Mouse (Mus musculus): ENCODE results near the gene Aff4. TPM values are rescaled to one million over a fixed set of nuclear protein-coding genes. Genes with fewer than 3 reads are reported as not detected.

Aff4 gene
- polyA plus RNA-seq, 1 experiment = 16.4 TPM

DNA sequence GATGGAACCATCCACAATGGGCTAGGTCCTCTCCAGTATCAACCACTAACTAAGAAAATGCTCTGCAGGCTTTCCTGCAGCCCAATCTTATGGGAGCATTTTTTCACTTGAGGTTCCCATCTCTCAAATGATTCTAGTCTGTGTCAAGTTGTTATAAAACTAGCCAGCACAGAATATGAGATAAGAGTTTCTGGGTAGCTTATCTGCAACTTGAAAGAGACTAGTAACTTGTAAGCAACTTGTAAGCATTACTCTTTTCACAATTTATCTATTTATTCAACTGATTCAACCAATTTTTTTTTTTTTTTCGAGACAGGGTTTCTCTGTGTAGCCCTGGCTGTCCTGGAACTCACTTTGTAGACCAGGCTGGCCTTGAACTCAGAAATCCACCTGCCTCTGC is 53.0 kb downstream of the Aff4 start:
- Histone ChIP-seq H3K36me3 (ENCODE audit: control insufficient read depth, insufficient read depth, low read length) (peaks cover 84% of the 10 kb centered on the region), H3K27me3 (ENCODE audit: control insufficient read depth, insufficient read depth, low read length) (no peaks in the 10 kb centered on the region), H3K4me1 (replicated peaks; ENCODE audit: control insufficient read depth, insufficient read depth, low read length) (no peaks in the 10 kb centered on the region), H3K4me3 (ENCODE audit: control insufficient read depth, insufficient read depth, low read length) (no peak overlapping the region), H3K27ac (ENCODE audit: control insufficient read depth, insufficient read depth, low read length) (no peak overlapping the region)
- no peak for DNase-seq
- no peak for TF ChIP-seq POLR2A (IDR thresholded peaks at IDR 0.05; ENCODE audit: control insufficient read depth, extremely low read depth, insufficient read depth, low read length, poor library complexity)
- no peak for TF ChIP-seq CTCF (IDR thresholded peaks at IDR 0.05; ENCODE audit: borderline replicate concordance, control insufficient read depth, extremely low read depth, insufficient read depth, low read length, poor library complexity)
- WGBS = 96% methylated on average over 1 of the region's 1 CpGs

DNA sequence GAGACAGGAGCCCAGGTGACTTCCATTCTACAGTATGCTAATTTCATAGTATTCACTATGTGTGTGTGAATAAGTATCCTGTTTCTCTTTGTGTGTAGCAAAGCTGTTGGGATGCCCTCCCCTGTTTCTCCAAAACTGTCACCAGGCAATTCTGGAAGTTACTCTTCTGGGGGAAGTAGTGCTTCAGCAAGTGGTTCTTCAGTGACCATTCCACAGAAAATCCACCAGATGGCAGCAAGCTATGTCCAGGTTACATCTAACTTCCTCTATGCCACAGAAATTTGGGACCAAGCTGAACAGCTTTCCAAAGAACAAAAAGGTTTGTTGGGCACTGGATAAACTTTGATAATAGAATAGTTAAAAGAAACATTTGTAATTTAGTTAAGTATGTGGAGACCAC is 61.1 kb downstream of the Aff4 start:
- TF ChIP-seq CTCF (IDR thresholded peaks at IDR 0.05; ENCODE audit: borderline replicate concordance, control insufficient read depth, extremely low read depth, insufficient read depth, low read length, poor library complexity) (no peak), POLR2A (IDR thresholded peaks at IDR 0.05; ENCODE audit: control insufficient read depth, extremely low read depth, insufficient read depth, low read length, poor library complexity) (no peak)
- peaks cover 91% of the 10 kb centered on the region for H3K36me3 ChIP-seq (ENCODE audit: control insufficient read depth, insufficient read depth, low read length)

DNA sequence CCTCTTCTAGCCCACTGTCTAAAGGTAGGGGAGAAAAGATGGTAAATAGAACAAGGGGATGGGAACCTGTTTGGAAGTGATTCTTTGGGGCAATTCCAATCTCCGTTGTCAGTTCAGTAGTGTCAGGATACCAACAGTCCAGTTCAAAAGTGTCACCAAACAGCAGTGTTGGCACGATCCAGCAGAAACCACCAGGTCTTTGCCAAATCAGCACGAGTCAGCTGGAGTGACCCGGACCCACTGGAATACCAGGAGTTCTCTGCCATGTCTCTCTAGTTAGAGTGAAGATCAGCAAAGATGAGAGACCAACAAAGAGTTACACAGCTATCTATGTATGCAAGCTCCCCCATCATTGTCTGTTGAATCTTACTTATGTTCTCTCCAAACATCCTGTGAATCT is 63.2 kb downstream of the Aff4 start:
- no peak for DNase-seq
- Histone ChIP-seq H3K27me3 (ENCODE audit: control insufficient read depth, insufficient read depth, low read length) (no peaks in the 10 kb centered on the region), H3K36me3 (ENCODE audit: control insufficient read depth, insufficient read depth, low read length) (peaks cover 82% of the 10 kb centered on the region), H3K4me3 (ENCODE audit: control insufficient read depth, insufficient read depth, low read length) (no peak overlapping the region), H3K4me1 (replicated peaks; ENCODE audit: control insufficient read depth, insufficient read depth, low read length) (no peaks in the 10 kb centered on the region), H3K27ac (ENCODE audit: control insufficient read depth, insufficient read depth, low read length) (no peak overlapping the region)
- TF ChIP-seq CTCF (IDR thresholded peaks at IDR 0.05; ENCODE audit: borderline replicate concordance, control insufficient read depth, extremely low read depth, insufficient read depth, low read length, poor library complexity) (no peak), POLR2A (IDR thresholded peaks at IDR 0.05; ENCODE audit: control insufficient read depth, extremely low read depth, insufficient read depth, low read length, poor library complexity) (no peak)
- WGBS = 96% methylated on average over 4 of the region's 4 CpGs

More for the DNA sequence above, 61.1 kb downstream of the Aff4 start:
- no peak for DNase-seq
- H3K27ac ChIP-seq (ENCODE audit: control insufficient read depth, insufficient read depth, low read length) = no peak overlapping the region
- H3K4me3 ChIP-seq (ENCODE audit: control insufficient read depth, insufficient read depth, low read length) = no peak overlapping the region
- no peaks in the 10 kb centered on the region for H3K4me1 ChIP-seq (replicated peaks; ENCODE audit: control insufficient read depth, insufficient read depth, low read length)
- H3K27me3 ChIP-seq (ENCODE audit: control insufficient read depth, insufficient read depth, low read length) = no peaks in the 10 kb centered on the region

DNA sequence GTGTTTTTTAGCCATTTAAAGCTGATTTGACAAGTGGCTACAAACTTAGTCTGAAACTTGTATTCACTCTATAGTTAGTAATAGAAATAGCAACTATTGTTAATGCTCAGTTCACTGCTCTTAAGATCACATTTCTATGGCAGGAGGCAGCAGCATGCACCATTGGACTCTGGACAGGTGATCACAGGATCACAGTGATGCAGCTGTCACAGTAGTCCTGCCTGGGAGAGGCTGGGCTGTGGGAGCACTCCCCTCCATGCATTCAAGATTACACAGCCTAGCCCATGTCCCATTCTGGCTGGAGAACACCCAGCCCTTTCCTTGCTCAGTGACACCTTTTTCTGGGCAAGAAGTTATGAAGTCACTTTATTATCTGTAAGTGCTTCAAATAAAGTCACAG is 67.4 kb downstream of the Aff4 start:
- no peak for DNase-seq
- Histone ChIP-seq H3K4me1 (replicated peaks; ENCODE audit: control insufficient read depth, insufficient read depth, low read length) (no peaks in the 10 kb centered on the region), H3K27me3 (ENCODE audit: control insufficient read depth, insufficient read depth, low read length) (no peaks in the 10 kb centered on the region), H3K36me3 (ENCODE audit: control insufficient read depth, insufficient read depth, low read length) (peaks cover 41% of the 10 kb centered on the region), H3K27ac (ENCODE audit: control insufficient read depth, insufficient read depth, low read length) (no peak overlapping the region), H3K4me3 (ENCODE audit: control insufficient read depth, insufficient read depth, low read length) (no peak overlapping the region)
- TF ChIP-seq POLR2A (IDR thresholded peaks at IDR 0.05; ENCODE audit: control insufficient read depth, extremely low read depth, insufficient read depth, low read length, poor library complexity) (no peak), CTCF (IDR thresholded peaks at IDR 0.05; ENCODE audit: borderline replicate concordance, control insufficient read depth, extremely low read depth, insufficient read depth, low read length, poor library complexity) (no peak)

DNA sequence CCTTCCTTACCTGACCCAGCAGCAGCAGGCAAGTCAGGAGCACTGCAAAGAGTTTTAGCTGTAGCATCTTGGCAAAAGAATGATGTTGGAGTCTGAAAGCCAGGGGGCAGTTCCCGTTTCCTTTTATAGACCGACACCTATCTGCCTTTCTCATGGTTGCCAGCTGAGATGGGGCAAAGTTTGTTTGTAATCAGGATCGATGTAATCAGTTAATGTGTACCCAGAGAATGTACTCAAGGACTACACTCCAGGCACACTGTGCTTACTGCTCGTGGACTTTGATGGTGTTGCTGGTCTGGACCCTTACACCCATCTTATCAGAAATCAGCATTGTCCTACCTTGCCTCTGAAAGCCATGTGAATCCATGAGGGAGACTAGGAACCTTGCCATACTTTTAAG is 72.4 kb downstream of the Aff4 start, which contains the start of gene Leap2:
TSS of gene Leap2 (minus strand) at position 135 of the 400 bp plus-strand sequence.
- H3K4me1 ChIP-seq (replicated peaks; ENCODE audit: control insufficient read depth, insufficient read depth, low read length) = no peaks in the 10 kb centered on the region
- 96% methylated on average over 4 of the region's 4 CpGs for WGBS
- DNase-seq = no peak
- H3K27me3 ChIP-seq (ENCODE audit: control insufficient read depth, insufficient read depth, low read length) = no peaks in the 10 kb centered on the region
- H3K27ac ChIP-seq (ENCODE audit: control insufficient read depth, insufficient read depth, low read length) = no peak within 1 kb of the TSS
- TF ChIP-seq POLR2A (IDR thresholded peaks at IDR 0.05; ENCODE audit: control insufficient read depth, extremely low read depth, insufficient read depth, low read length, poor library complexity) = no peak
- H3K4me3 ChIP-seq (ENCODE audit: control insufficient read depth, insufficient read depth, low read length) = no peak within 1 kb of the TSS
- H3K36me3 ChIP-seq (ENCODE audit: control insufficient read depth, insufficient read depth, low read length) = no peaks in the 10 kb centered on the region; the same call in 1 of the 2 replicates

DNA sequence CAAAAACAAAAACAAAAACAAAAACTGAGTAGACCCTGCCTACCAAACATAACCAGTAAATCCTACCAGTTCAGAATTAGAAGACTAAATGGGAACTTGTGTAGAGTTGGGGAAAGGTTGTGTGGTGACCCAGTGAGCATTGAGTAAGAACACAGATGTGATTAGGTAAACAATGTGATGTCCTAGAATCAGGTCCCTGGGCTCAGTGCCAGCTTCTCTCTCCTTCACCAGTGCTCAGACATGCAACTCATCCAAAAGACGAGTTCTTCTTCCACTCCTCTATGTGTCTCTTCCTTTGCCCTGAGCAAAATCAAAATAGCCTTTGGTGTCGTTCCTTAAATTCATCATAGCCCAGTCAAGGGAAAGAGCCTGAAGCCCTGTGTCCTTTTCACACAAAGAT is 74.2 kb downstream of the Aff4 start:
- Histone ChIP-seq H3K27me3 (ENCODE audit: control insufficient read depth, insufficient read depth, low read length) (no peaks in the 10 kb centered on the region), H3K27ac (ENCODE audit: control insufficient read depth, insufficient read depth, low read length) (no peak overlapping the region), H3K36me3 (ENCODE audit: control insufficient read depth, insufficient read depth, low read length) (no peaks in the 10 kb centered on the region), H3K4me1 (replicated peaks; ENCODE audit: control insufficient read depth, insufficient read depth, low read length) (peaks cover 3% of the 10 kb centered on the region), H3K4me3 (ENCODE audit: control insufficient read depth, insufficient read depth, low read length) (no peak overlapping the region)
- WGBS = 87% methylated on average over 2 of the region's 2 CpGs
- TF ChIP-seq CTCF (IDR thresholded peaks at IDR 0.05; ENCODE audit: borderline replicate concordance, control insufficient read depth, extremely low read depth, insufficient read depth, low read length, poor library complexity) = no peak
- TF ChIP-seq POLR2A (IDR thresholded peaks at IDR 0.05; ENCODE audit: control insufficient read depth, extremely low read depth, insufficient read depth, low read length, poor library complexity) = no peak
- DNase-seq = no peak

DNA sequence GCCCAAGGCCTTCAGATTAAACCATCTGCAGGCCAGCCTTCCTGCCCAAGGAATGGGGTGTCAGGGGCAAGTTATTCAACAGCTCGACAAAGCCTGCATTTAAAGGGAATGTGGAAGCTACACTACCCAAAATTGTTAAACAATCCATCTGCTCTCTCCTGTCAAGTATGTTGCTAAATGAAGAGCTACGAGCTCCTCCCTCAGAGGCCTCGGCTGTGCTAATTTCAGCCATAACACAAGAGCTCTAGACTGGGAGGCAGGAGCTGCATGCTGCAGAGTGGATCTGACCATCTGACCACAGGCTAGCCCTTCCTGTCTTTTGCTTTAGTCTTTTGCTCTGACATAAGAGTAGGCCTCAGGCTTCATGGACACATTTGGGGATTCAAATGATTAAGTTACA is 74.6 kb downstream of the Aff4 start:
- no peak overlapping the region for H3K27ac ChIP-seq (ENCODE audit: control insufficient read depth, insufficient read depth, low read length)
- no peak for DNase-seq
- H3K4me3 ChIP-seq (ENCODE audit: control insufficient read depth, insufficient read depth, low read length) = no peak overlapping the region
- peaks cover 7% of the 10 kb centered on the region for H3K4me1 ChIP-seq (replicated peaks; ENCODE audit: control insufficient read depth, insufficient read depth, low read length)
- TF ChIP-seq CTCF (IDR thresholded peaks at IDR 0.05; ENCODE audit: borderline replicate concordance, control insufficient read depth, extremely low read depth, insufficient read depth, low read length, poor library complexity) (no peak), POLR2A (IDR thresholded peaks at IDR 0.05; ENCODE audit: control insufficient read depth, extremely low read depth, insufficient read depth, low read length, poor library complexity) (no peak)
- H3K36me3 ChIP-seq (ENCODE audit: control insufficient read depth, insufficient read depth, low read length) = no peaks in the 10 kb centered on the region
- no peaks in the 10 kb centered on the region for H3K27me3 ChIP-seq (ENCODE audit: control insufficient read depth, insufficient read depth, low read length)
- 92% methylated on average over 3 of the region's 3 CpGs for WGBS

All from thymus, adult 2 months (tissue).